Mouse (Mus musculus): Measurements from ENCODE around the gene Fchsd2. TPM values are rescaled to one million over a fixed set of nuclear protein-coding genes. Genes with fewer than 3 reads are reported as not detected.

Fchsd2 gene
- polyA plus RNA-seq, 1 experiment from 2014 or later = 17.3 TPM

DNA sequence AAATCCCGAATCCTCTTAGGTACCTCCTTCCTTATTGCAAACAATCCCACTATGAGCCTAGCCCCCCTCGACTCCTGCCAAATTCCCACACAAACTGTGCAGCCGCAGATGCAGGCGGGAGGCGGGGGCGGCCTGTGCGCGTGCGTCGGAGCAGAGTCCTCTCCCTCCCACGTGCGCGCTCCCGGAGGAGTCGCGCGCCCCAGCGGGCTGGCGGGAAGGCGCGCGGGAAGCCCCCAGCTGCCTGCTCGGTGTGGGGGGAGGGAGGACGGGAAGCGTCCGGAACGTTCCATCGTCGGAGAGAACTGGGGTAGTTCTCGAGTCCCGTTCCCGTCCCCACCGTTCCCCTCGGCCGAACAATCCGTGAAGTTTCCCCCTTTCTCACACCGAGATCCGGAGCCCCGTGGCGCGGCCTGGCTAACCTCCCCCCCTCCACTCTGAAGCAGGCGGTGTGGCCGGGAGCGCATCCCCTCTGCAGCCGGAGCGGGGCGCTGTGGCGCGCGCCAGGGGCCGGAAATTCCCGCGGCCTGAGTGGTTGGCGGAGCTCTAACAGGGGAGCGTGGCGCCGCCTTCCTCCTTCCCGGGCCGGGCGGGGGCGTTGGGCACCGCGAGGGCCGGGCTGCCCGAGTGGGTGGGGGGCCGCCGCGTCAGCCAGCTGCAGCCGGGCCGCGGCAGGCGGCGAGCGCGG, 15.4 kb downstream of the Fchsd2 start:
- Histone ChIP-seq H3K9me3 (no peaks in the 10 kb centered on the region), H3K36me3 (peaks cover 18% of the 10 kb centered on the region), H3K4me1 (peaks cover 30% of the 10 kb centered on the region), H3K27me3 (ENCODE audit: insufficient read depth, poor library complexity, severe bottlenecking) (0 out of 2 replicates have a peak, but pooled peaks cover 3% of the 10 kb centered on the region), H3K27ac (peak overlapping the region; percentile 96), H3K4me3 (peak overlapping the region; percentile 86)
- DNase-seq (ENCODE audit: low spot score) = peak; percentile 99
- WGBS = 0% methylated on average over 57 of the region's 75 CpGs

DNA sequence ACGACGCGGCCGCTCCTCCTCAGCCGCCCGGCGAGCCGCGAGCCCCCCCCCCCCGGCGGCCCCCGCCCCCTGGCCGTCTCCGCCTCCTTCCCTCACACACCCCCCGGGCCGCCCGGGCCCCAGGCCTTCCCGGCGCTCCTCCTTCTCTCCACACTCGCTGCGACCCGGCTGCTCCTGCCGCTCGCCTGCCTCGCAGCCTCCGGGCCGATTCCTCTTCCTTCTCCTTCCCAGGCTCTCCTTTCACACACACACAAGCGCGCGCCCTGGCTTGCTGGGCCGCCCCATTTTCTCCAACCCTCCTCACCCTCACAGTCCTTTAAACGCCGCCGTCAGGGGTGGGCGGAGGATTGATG, 16.0 kb downstream of the Fchsd2 start:
- under 1% methylated on average over 13 of the region's 35 CpGs for WGBS
- H3K27me3 ChIP-seq (ENCODE audit: insufficient read depth, poor library complexity, severe bottlenecking) = 0 out of 2 replicates have a peak, but pooled peaks cover 3% of the 10 kb centered on the region
- H3K4me3 ChIP-seq = peak overlapping the region; percentile 86
- H3K27ac ChIP-seq = peak overlapping the region; percentile 96
- H3K9me3 ChIP-seq = no peaks in the 10 kb centered on the region
- H3K4me1 ChIP-seq = peaks cover 30% of the 10 kb centered on the region
- peak; percentile 92 for DNase-seq (ENCODE audit: low spot score)
- peaks cover 23% of the 10 kb centered on the region for H3K36me3 ChIP-seq

GRCm38 (mm10) chr7:101109006-101109855, 16.6 kb downstream of the Fchsd2 start:
- no peaks in the 10 kb centered on the region for H3K9me3 ChIP-seq
- H3K36me3 ChIP-seq = peaks cover 26% of the 10 kb centered on the region
- peak overlapping the region; percentile 96 for H3K27ac ChIP-seq
- WGBS = under 1% methylated on average over 44 of the region's 47 CpGs
- DNase-seq (ENCODE audit: low spot score) = peak; percentile 79
- peaks cover 26% of the 10 kb centered on the region for H3K4me1 ChIP-seq
- peak overlapping the region; percentile 86 for H3K4me3 ChIP-seq
- no peaks in the 10 kb centered on the region for H3K27me3 ChIP-seq (ENCODE audit: insufficient read depth, poor library complexity, severe bottlenecking)

DNA sequence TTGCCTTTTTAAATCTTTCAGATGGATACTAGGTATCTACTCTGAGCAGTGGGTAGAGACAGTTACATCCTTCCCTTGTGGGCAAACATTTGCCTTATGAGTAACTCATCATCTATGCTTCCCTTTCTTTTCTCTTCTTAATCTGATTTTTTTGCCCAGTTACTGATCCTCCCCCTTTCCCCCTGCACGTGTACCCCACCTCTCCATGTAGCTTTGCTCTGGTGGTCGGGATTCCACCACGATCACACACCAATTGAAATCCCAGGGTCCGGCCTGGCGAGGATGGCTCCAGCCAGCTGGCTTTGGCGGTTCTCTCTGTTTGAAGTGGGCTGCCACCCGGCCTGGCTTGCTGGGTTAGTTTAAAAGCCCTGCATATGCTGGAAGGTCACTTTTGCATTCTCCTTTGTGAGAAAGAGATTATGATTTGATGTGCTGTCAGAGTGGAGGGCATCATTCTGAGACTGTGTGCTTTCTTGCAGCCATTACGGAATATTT, 17.2 kb downstream of the Fchsd2 start:
- no peak for DNase-seq (ENCODE audit: low spot score)
- peak overlapping the region; percentile 96 for H3K27ac ChIP-seq
- no peaks in the 10 kb centered on the region for H3K27me3 ChIP-seq (ENCODE audit: insufficient read depth, poor library complexity, severe bottlenecking)
- H3K9me3 ChIP-seq = no peaks in the 10 kb centered on the region
- H3K4me3 ChIP-seq = peak overlapping the region; percentile 86
- H3K36me3 ChIP-seq = peaks cover 31% of the 10 kb centered on the region
- peaks cover 26% of the 10 kb centered on the region for H3K4me1 ChIP-seq
- WGBS = 12% methylated on average over 8 of the region's 8 CpGs

DNA sequence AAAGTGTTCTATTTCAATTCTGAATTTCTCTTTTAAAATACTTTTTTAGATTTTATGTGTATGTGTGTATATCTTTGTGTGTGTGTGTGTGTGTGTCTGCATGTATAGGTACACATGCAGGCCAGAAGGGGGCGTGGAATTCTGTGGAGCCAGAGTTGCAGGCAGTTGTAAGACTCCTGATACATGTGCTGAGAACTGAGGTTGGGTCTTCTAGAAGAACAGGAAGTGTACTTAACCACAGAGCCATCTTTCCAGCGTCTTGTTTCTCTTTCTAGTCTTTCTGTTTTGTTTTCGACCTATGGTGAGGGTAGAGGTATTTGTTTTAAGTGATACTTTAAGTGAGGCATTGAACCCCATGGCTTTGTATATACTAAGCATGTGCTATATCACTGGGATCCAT, 20.7 kb downstream of the Fchsd2 start:
- H3K4me1 ChIP-seq = peaks cover 11% of the 10 kb centered on the region

GRCm38 (mm10) chr7:101114328-101114727, 21.7 kb downstream of the Fchsd2 start:
- H3K4me1 ChIP-seq = peaks cover 10% of the 10 kb centered on the region
- no peak overlapping the region for H3K4me3 ChIP-seq
- H3K9me3 ChIP-seq = no peaks in the 10 kb centered on the region
- no peak for DNase-seq (ENCODE audit: low spot score)
- peaks cover 68% of the 10 kb centered on the region for H3K36me3 ChIP-seq
- WGBS = 89% methylated on average over 1 of the region's 1 CpGs
- no peaks in the 10 kb centered on the region for H3K27me3 ChIP-seq (ENCODE audit: insufficient read depth, poor library complexity, severe bottlenecking)
- no peak overlapping the region for H3K27ac ChIP-seq

More for the DNA sequence above, 20.7 kb downstream of the Fchsd2 start:
- Histone ChIP-seq H3K27me3 (ENCODE audit: insufficient read depth, poor library complexity, severe bottlenecking) (no peaks in the 10 kb centered on the region), H3K4me3 (no peak overlapping the region), H3K36me3 (peaks cover 63% of the 10 kb centered on the region), H3K27ac (no peak overlapping the region), H3K9me3 (no peaks in the 10 kb centered on the region)
- WGBS = 84% methylated on average over 3 of the region's 3 CpGs
- DNase-seq (ENCODE audit: low spot score) = no peak

GRCm38 (mm10) chr7:101119391-101119790, 26.7 kb downstream of the Fchsd2 start:
- no peak for DNase-seq (ENCODE audit: low spot score)
- Histone ChIP-seq H3K27me3 (ENCODE audit: insufficient read depth, poor library complexity, severe bottlenecking) (no peaks in the 10 kb centered on the region), H3K4me1 (no peaks in the 10 kb centered on the region), H3K9me3 (no peaks in the 10 kb centered on the region), H3K27ac (no peak overlapping the region), H3K4me3 (no peak overlapping the region), H3K36me3 (peaks cover 56% of the 10 kb centered on the region)
- WGBS = 81% methylated on average over 7 of the region's 7 CpGs

DNA sequence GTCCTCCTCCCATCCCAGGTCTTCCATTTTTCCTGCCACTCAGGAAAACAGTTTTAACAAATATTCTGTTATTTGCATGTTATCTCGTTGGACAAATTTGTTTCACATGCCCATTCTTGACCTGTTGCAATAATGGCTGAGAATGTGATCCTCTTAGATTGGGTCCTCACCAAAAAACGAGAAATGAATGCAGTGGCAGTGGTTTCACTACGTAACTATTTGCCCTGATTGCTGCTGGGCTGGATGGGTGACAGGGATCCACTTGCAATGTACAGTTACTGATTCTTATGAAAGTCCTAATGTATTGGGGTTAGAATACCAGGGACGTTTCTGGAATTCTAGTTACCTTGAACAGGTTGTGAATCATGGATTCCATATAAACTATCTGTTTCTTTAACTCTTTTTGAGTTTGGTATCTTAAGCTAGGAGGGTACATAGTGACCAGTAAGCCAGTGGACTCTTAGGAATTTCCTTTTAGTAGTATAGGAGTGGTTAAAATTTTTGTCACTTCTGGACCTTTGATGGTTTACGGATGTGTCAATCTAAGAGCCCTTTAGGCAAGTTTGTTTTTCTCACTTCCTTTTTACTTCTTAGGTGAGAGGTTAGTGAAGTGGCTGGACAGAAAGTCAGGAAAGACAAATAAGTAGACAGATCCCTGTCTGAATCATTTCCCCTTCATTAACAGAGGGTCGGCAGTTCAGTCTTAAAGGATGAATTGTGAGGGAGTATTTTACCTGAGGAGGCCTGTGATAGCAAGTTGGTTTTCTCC, 31.1 kb downstream of the Fchsd2 start:
- H3K27me3 ChIP-seq (ENCODE audit: insufficient read depth, poor library complexity, severe bottlenecking) = no peaks in the 10 kb centered on the region
- H3K27ac ChIP-seq = no peak overlapping the region
- H3K4me3 ChIP-seq = no peak overlapping the region
- DNase-seq (ENCODE audit: low spot score) = no peak
- H3K36me3 ChIP-seq = peaks cover 20% of the 10 kb centered on the region
- peaks cover 5% of the 10 kb centered on the region for H3K4me1 ChIP-seq
- 77% methylated on average over 6 of the region's 6 CpGs for WGBS
- H3K9me3 ChIP-seq = no peaks in the 10 kb centered on the region

GRCm38 (mm10) chr7:101127737-101128136, 35.1 kb downstream of the Fchsd2 start:
- Histone ChIP-seq H3K36me3 (0 out of 2 replicates have a peak, but pooled peaks cover 2% of the 10 kb centered on the region), H3K4me1 (peaks cover 5% of the 10 kb centered on the region), H3K27ac (no peak overlapping the region), H3K4me3 (no peak overlapping the region), H3K27me3 (ENCODE audit: insufficient read depth, poor library complexity, severe bottlenecking) (no peaks in the 10 kb centered on the region), H3K9me3 (no peaks in the 10 kb centered on the region)
- WGBS = 80% methylated on average over 3 of the region's 3 CpGs
- no peak for DNase-seq (ENCODE audit: low spot score)

GRCm38 (mm10) chr7:101128536-101128935, 35.9 kb downstream of the Fchsd2 start:
- Histone ChIP-seq H3K36me3 (0 out of 2 replicates have a peak, but pooled peaks cover 2% of the 10 kb centered on the region), H3K27me3 (ENCODE audit: insufficient read depth, poor library complexity, severe bottlenecking) (no peaks in the 10 kb centered on the region), H3K4me3 (no peak overlapping the region), H3K4me1 (peaks cover 5% of the 10 kb centered on the region), H3K27ac (no peak overlapping the region), H3K9me3 (no peaks in the 10 kb centered on the region)
- DNase-seq (ENCODE audit: low spot score) = no peak
- 84% methylated on average over 4 of the region's 4 CpGs for WGBS

DNA sequence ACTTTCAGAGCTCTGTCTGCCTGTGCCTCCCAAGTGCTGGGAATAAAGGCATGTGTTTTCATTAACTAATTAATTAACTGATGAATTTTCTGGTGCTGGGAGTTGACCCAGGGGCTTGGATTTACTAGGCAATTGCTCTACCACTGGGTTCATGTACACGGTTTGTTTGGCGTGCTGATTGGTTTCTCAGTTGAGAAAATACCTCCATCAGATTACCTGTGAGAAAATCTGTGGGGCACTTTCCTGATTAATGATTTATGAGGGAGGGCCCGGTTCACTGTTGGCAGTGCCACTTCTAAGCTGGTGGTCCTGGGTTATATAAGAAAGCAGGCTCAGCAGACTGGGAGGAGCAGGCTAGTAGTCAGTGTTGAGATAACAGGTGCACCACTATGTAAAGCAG, 38.0 kb downstream of the Fchsd2 start:
- Histone ChIP-seq H3K27me3 (ENCODE audit: insufficient read depth, poor library complexity, severe bottlenecking) (no peaks in the 10 kb centered on the region), H3K36me3 (0 out of 2 replicates have a peak, but pooled peaks cover 2% of the 10 kb centered on the region), H3K27ac (no peak overlapping the region), H3K4me1 (peaks cover 5% of the 10 kb centered on the region), H3K4me3 (no peak overlapping the region), H3K9me3 (no peaks in the 10 kb centered on the region)
- 84% methylated on average over 3 of the region's 3 CpGs for WGBS
- no peak for DNase-seq (ENCODE audit: low spot score)

DNA sequence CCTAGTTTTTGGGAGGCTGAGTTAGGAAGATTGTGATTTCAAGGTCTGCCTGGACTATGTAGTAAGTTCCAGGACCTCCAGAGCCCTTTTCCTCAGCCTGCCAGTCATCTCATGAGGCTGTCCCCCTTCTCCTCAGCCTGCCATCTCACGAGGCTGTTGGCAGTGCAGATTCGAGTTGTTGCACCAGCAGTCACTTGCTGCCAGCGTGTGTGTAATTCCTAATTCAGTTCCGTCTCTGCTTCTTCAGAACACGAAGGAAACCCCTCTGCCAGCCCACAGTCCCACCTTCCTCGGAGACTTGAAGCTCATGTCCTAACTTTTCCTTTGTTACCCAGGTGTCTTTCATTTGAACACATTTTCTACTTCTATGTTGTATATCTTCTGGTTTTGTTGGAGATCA, 38.6 kb downstream of the Fchsd2 start:
- no peaks in the 10 kb centered on the region for H3K9me3 ChIP-seq
- 0 out of 2 replicates have a peak, but pooled peaks cover 2% of the 10 kb centered on the region for H3K36me3 ChIP-seq
- no peaks in the 10 kb centered on the region for H3K27me3 ChIP-seq (ENCODE audit: insufficient read depth, poor library complexity, severe bottlenecking)
- H3K4me3 ChIP-seq = no peak overlapping the region
- H3K27ac ChIP-seq = no peak overlapping the region
- peaks cover 5% of the 10 kb centered on the region for H3K4me1 ChIP-seq
- no peak for DNase-seq (ENCODE audit: low spot score)
- WGBS = 78% methylated on average over 6 of the region's 6 CpGs

Measured in heart, embryonic 10.5 days (tissue).